Mouse (Mus musculus) lung, embryonic 14.5 days (tissue): ENCODE measurements around the gene Cwf19l2. TPM values are rescaled to one million over a fixed set of nuclear protein-coding genes. Genes with fewer than 3 reads are reported as not detected.

ENCODE experiments used
- ATAC-seq: fragments of 200-750 bp; cut with Nextera tagmentation; 2 replicates; pipeline ENCODE4 v1.8.0; 2017; ENCODE audit warnings: mild to moderate bottlenecking, moderate TSS enrichment, moderate library complexity; ENCODE audit not compliant: insufficient read depth
- DNase-seq: peaks from one replicate; pipeline ENCODE4 v3.0.0-alpha.2; 2015
- H3K27ac ChIP-seq: fragments of 300-500 bp; sonication (generic); 2 replicates; pipeline ENCODE4 v1.5.1; 2014; ENCODE audit warnings: low read depth, mild to moderate bottlenecking, moderate library complexity
- H3K27me3 ChIP-seq: fragments of 300-500 bp; sonication (generic); 2 replicates; pipeline ENCODE4 v1.6.1; 2014; ENCODE audit warnings: low read length, control low read depth; ENCODE audit not compliant: insufficient read depth
- H3K36me3 ChIP-seq: fragments of 300-500 bp; sonication (generic); 2 replicates; pipeline ENCODE4 v1.6.1; 2014; ENCODE audit warnings: control low read depth; ENCODE audit not compliant: insufficient read depth
- H3K4me1 ChIP-seq: fragments of 300-500 bp; sonication (generic); 2 replicates; pipeline ENCODE4 v1.6.1; 2014; ENCODE audit warnings: antibody characterized with exemption, control low read depth; ENCODE audit not compliant: insufficient read depth
- H3K4me2 ChIP-seq: fragments of 300-500 bp; sonication (generic); 2 replicates; pipeline ENCODE4 v1.6.1; 2014; ENCODE audit warnings: mild to moderate bottlenecking
- H3K4me3 ChIP-seq: fragments of 300-500 bp; sonication (generic); 2 replicates; pipeline ENCODE4 v1.5.1; 2014; ENCODE audit warnings: low read depth, low read length
- H3K9ac ChIP-seq: fragments of 300-500 bp; sonication (generic); 2 replicates; pipeline ENCODE4 v1.6.1; 2014
- H3K9me3 ChIP-seq: fragments of 300-500 bp; sonication (generic); 2 replicates; pipeline ENCODE4 v1.6.1; 2016; ENCODE audit warnings: low read depth, low read length, control low read depth
- CTCF ChIP-seq: IDR thresholded peaks from 2 replicates; pipeline ENCODE4 v1.5.1; 2016; ENCODE audit warnings: antibody characterized with exemption, low read depth
- WGBS: fragments of 180-500 bp; shearing (Covaris S2); extraction: QIAGEN DNeasy Blood & Tissue Kit; methylation state at CpG from one replicate; pipeline ENCODE4 v1.1.7; 2014; 5-methylcytosine and 5-hydroxymethylcytosine counted together
- polyA plus RNA-seq: library from polyadenylated mRNA; unstranded; fragments of >200 nt; fragmentation: Nextera tagmentation; extraction: Ambion mirVana; gene quantifications from 2 replicates; pipeline ENCODE4 v1.2.1, GENCODE M21; 2014

The Cwf19l2 gene
- polyA plus RNA-seq, 1 experiment from 2014 or later: 16.3 TPM

- H3K36me3 ChIP-seq: no peaks in the 10 kb centered on the region
- no peak overlapping the region for H3K27ac ChIP-seq
- H3K9ac ChIP-seq: no peak overlapping the region
- no peaks in the 10 kb centered on the region for H3K4me1 ChIP-seq
- no peaks in the 10 kb centered on the region for H3K27me3 ChIP-seq
- ATAC-seq: no peak
- WGBS: 78% methylated on average over 2 of the region's 2 CpGs
- H3K4me3 ChIP-seq: no peak overlapping the region
- no peak for TF ChIP-seq CTCF
- DNase-seq: no peak
- H3K4me2 ChIP-seq: no peak overlapping the region
- H3K9me3 ChIP-seq: no peaks in the 10 kb centered on the region
These were observed 117.6 kb downstream of the Cwf19l2 start for GRCm38 (mm10) chr9:3521031-3521430.

Other genes with a start within 250 kb of the Cwf19l2 start
- 26.9 and 28.1 TPM in 2 replicates for gene Alkbh8, start 68.5 kb upstream of the Cwf19l2 start, polyA plus RNA-seq
- 2.6 and 2.9 TPM in 2 replicates for gene Gucy1a2, start 129.2 kb downstream of the Cwf19l2 start, polyA plus RNA-seq